Mouse (Mus musculus) embryonic facial prominence, embryonic 12.5 days (tissue): Measurements from ENCODE around the gene Dennd1a. TPM values are rescaled to one million over a fixed set of nuclear protein-coding genes. Genes with fewer than 3 reads are reported as not detected.

ENCODE experiments used
- ATAC-seq: fragments of 200-750 bp; cut with Nextera tagmentation; 2 replicates; pipeline ENCODE4 v1.8.0; 2017; ENCODE audit not compliant: insufficient number of reproducible peaks, insufficient read depth, low FRiP score, low TSS enrichment
- H3K27ac ChIP-seq: fragments of 300-500 bp; sonication (generic); 2 replicates; pipeline ENCODE4 v1.5.1; 2016; ENCODE audit warnings: mild to moderate bottlenecking
- H3K27me3 ChIP-seq: fragments of 300-500 bp; sonication (generic); 2 replicates; pipeline ENCODE4 v1.6.1; 2016; ENCODE audit warnings: mild to moderate bottlenecking, moderate library complexity
- H3K36me3 ChIP-seq: fragments of 300-500 bp; sonication (generic); 2 replicates; pipeline ENCODE4 v1.6.1; 2016; ENCODE audit warnings: mild to moderate bottlenecking
- H3K4me1 ChIP-seq: fragments of 300-500 bp; sonication (generic); 2 replicates; pipeline ENCODE4 v1.6.1; 2016
- H3K4me2 ChIP-seq: fragments of 300-500 bp; sonication (generic); replicated peaks from 2 replicates; pipeline ENCODE4 v1.6.1; 2016; ENCODE audit warnings: mild to moderate bottlenecking, moderate library complexity
- H3K4me3 ChIP-seq: fragments of 300-500 bp; sonication (generic); 2 replicates; pipeline ENCODE4 v1.5.1; 2016; ENCODE audit warnings: mild to moderate bottlenecking
- H3K9ac ChIP-seq: fragments of 300-500 bp; sonication (generic); 2 replicates; pipeline ENCODE4 v1.6.1; 2016; ENCODE audit warnings: mild to moderate bottlenecking, moderate library complexity
- H3K9me3 ChIP-seq: fragments of 300-500 bp; sonication (generic); 2 replicates; pipeline ENCODE4 v1.6.1; 2016; ENCODE audit warnings: mild to moderate bottlenecking, moderate library complexity
- WGBS: fragments of 180-500 bp; shearing (Covaris S2); methylation state at CpG from one replicate; pipeline ENCODE4 v1.1.7; 2016; 5-methylcytosine and 5-hydroxymethylcytosine counted together
- polyA plus RNA-seq: library from polyadenylated mRNA; unstranded; fragments of >200 nt; fragmentation: Nextera tagmentation; extraction: Ambion mirVana; gene quantifications from 2 replicates; pipeline ENCODE4 v1.2.1, GENCODE M21; 2016

The Dennd1a gene
- polyA plus RNA-seq, 1 experiment from 2014 or later: 21.4 TPM

DNA sequence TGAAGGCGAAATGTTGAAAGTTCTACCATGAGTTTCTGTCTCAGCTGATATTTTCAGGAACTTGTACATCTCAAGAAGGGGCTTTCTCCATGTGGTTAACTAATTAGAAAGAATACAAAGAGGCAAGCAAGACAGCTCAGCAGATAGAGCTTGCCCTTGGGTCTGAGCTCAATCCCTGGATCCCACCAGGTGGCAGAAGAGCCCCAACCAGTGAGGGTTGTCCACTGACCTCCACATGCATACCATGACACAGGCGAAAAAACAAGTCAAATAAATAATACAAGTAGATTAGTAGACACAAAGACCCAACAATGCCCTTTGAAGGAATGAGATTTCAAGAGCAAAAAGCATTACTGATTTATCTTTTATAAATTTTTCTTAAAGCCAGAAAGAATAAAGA lies 100.8 kb downstream of the Dennd1a start:
- Histone ChIP-seq H3K4me3 (no peak overlapping the region), H3K4me2 (no peak overlapping the region), H3K27ac (no peak overlapping the region), H3K4me1 (no peaks in the 10 kb centered on the region), H3K9ac (no peak overlapping the region), H3K27me3 (no peaks in the 10 kb centered on the region), H3K36me3 (no peaks in the 10 kb centered on the region), H3K9me3 (no peaks in the 10 kb centered on the region)
- WGBS: 71% methylated on average over 2 of the region's 2 CpGs
- ATAC-seq: no peak

DNA sequence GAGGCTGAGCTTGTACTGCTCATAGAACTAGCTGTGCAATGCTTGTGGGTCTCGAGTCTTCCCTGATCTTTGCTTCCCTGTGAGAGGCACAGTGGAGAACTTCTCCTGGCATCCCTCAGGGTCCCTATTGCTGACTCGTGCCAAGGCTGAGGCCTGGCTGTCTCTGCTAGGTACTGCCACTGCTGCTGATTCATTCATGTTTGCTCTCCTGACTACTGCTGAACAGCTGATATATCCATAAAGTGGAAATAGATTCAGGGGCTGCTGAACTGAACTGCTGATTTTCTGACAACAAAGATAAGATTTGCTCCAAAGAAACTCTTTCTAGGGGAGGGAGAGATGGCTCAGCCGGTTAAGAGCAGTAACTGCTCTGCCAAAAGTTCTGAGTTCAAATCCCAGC lies 102.2 kb downstream of the Dennd1a start:
- Histone ChIP-seq H3K27ac (no peak overlapping the region), H3K27me3 (no peaks in the 10 kb centered on the region), H3K4me2 (no peak overlapping the region), H3K36me3 (no peaks in the 10 kb centered on the region), H3K4me1 (no peaks in the 10 kb centered on the region), H3K9me3 (no peaks in the 10 kb centered on the region), H3K4me3 (no peak overlapping the region), H3K9ac (no peak overlapping the region)
- 88% methylated on average over 3 of the region's 3 CpGs for WGBS
- no peak for ATAC-seq

- no peak overlapping the region for H3K9ac ChIP-seq
- no peak overlapping the region for H3K4me2 ChIP-seq
- H3K36me3 ChIP-seq: no peaks in the 10 kb centered on the region
- no peaks in the 10 kb centered on the region for H3K9me3 ChIP-seq
- no peak for ATAC-seq
- H3K4me3 ChIP-seq: no peak overlapping the region
- 62% methylated on average over 1 of the region's 1 CpGs for WGBS
- H3K27me3 ChIP-seq: no peaks in the 10 kb centered on the region
- no peaks in the 10 kb centered on the region for H3K4me1 ChIP-seq
- no peak overlapping the region for H3K27ac ChIP-seq
Measured at GRCm38 (mm10) chr2:38183881-38184280, 103.3 kb downstream of the Dennd1a start.

- H3K9ac ChIP-seq: no peak overlapping the region
- H3K4me1 ChIP-seq: no peaks in the 10 kb centered on the region
- WGBS: 64% methylated on average over 1 of the region's 1 CpGs
- no peak for ATAC-seq
- H3K27me3 ChIP-seq: no peaks in the 10 kb centered on the region
- H3K9me3 ChIP-seq: no peaks in the 10 kb centered on the region
- no peak overlapping the region for H3K4me3 ChIP-seq
- no peaks in the 10 kb centered on the region for H3K36me3 ChIP-seq
- no peak overlapping the region for H3K27ac ChIP-seq
- no peak overlapping the region for H3K4me2 ChIP-seq
Measured at GRCm38 (mm10) chr2:38182283-38182682, 104.9 kb downstream of the Dennd1a start.

DNA sequence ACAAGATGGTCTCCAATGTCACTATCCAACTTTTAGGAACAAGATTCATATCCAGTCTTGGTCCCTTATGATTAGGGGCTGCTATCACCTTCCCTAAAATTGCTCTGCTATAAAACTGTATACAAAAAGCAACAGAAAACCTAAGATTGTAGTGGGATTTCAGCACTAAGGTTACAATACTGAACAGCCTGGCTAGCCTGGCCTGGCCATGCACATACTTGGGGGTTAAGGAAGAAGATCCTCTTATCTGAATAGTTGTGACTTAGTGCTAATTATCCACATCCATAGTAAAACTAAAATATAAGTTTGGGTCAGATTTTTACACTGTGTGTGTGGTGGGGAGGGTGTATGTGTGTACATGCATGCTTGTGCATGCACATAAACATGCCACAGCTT lies 109.6 kb downstream of the Dennd1a start:
- no peak overlapping the region for H3K4me3 ChIP-seq
- no peak for ATAC-seq
- H3K9me3 ChIP-seq: no peaks in the 10 kb centered on the region
- H3K27me3 ChIP-seq: no peaks in the 10 kb centered on the region
- H3K4me1 ChIP-seq: no peaks in the 10 kb centered on the region
- no peaks in the 10 kb centered on the region for H3K36me3 ChIP-seq
- no peak overlapping the region for H3K27ac ChIP-seq
- H3K4me2 ChIP-seq: no peak overlapping the region
- H3K9ac ChIP-seq: no peak overlapping the region

- Histone ChIP-seq H3K9me3 (no peaks in the 10 kb centered on the region), H3K4me1 (no peaks in the 10 kb centered on the region), H3K27ac (no peak overlapping the region), H3K36me3 (no peaks in the 10 kb centered on the region), H3K27me3 (no peaks in the 10 kb centered on the region), H3K4me2 (no peak overlapping the region), H3K9ac (no peak overlapping the region), H3K4me3 (no peak overlapping the region)
- no peak for ATAC-seq
- 76% methylated on average over 4 of the region's 4 CpGs for WGBS
Measured at GRCm38 (mm10) chr2:38176870-38177582, 110.2 kb downstream of the Dennd1a start.

DNA sequence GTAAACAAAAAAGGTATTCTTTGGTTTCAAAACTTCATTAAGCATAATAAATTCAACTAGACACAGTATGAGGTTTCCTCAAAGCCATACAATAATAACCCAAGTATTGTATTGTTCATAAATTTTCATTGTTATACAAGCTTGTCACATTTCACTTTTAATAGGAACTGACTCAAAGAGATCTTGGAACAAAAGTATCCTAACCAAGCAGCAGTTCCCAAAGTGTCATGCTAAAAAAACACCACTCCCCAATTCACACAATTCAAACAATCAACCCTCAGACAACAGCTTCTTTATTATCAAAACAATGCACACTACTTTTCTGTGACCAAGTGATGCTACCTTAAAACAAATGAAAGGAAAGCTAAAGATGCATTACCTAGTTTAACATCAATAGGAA lies 111.9 kb downstream of the Dennd1a start:
- H3K9ac ChIP-seq: no peak overlapping the region
- H3K36me3 ChIP-seq: no peaks in the 10 kb centered on the region
- no peaks in the 10 kb centered on the region for H3K4me1 ChIP-seq
- H3K4me3 ChIP-seq: no peak overlapping the region
- H3K4me2 ChIP-seq: no peak overlapping the region
- H3K27me3 ChIP-seq: no peaks in the 10 kb centered on the region
- no peak for ATAC-seq
- no peak overlapping the region for H3K27ac ChIP-seq
- no peaks in the 10 kb centered on the region for H3K9me3 ChIP-seq

DNA sequence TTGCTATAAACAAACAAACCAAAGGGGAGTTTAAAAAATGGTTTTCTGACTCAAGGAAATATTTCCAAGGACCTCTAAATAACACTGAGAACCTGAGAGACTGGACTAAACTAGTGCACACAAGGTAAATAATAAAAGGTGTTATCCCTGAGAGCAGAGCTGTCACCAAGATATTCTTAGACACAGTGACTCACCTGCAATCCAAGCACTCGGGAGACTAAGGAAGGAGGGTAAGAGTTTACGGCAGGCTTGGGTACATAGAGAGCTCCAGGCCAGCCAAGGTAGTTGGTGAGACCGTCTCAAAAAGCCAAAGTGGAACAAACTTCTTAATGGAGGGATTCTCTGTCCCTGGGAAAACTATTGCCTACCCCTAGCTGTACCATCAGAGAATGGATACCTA lies 118.6 kb downstream of the Dennd1a start:
- Histone ChIP-seq H3K9ac (no peak overlapping the region), H3K36me3 (no peaks in the 10 kb centered on the region), H3K27me3 (no peaks in the 10 kb centered on the region), H3K4me2 (no peak overlapping the region), H3K4me1 (no peaks in the 10 kb centered on the region), H3K4me3 (no peak overlapping the region), H3K27ac (no peak overlapping the region), H3K9me3 (no peaks in the 10 kb centered on the region)
- 84% methylated on average over 3 of the region's 3 CpGs for WGBS
- no peak for ATAC-seq

- WGBS: 40% methylated on average over 5 of the region's 5 CpGs
- no peaks in the 10 kb centered on the region for H3K36me3 ChIP-seq
- no peak overlapping the region for H3K27ac ChIP-seq
- ATAC-seq: no peak
- H3K4me1 ChIP-seq: no peaks in the 10 kb centered on the region
- no peak overlapping the region for H3K4me3 ChIP-seq
- H3K9ac ChIP-seq: no peak overlapping the region
- no peaks in the 10 kb centered on the region for H3K27me3 ChIP-seq
- H3K9me3 ChIP-seq: no peaks in the 10 kb centered on the region
- no peak overlapping the region for H3K4me2 ChIP-seq
Measured at GRCm38 (mm10) chr2:38165966-38166365, 121.2 kb downstream of the Dennd1a start.

- Histone ChIP-seq H3K36me3 (no peaks in the 10 kb centered on the region), H3K4me3 (no peak overlapping the region), H3K9me3 (no peaks in the 10 kb centered on the region), H3K9ac (no peak overlapping the region), H3K27ac (no peak overlapping the region), H3K4me2 (no peak overlapping the region), H3K4me1 (no peaks in the 10 kb centered on the region), H3K27me3 (no peaks in the 10 kb centered on the region)
- no peak for ATAC-seq
- WGBS: 55% methylated on average over 5 of the region's 5 CpGs
Measured at GRCm38 (mm10) chr2:38164326-38165035, 122.7 kb downstream of the Dennd1a start.

DNA sequence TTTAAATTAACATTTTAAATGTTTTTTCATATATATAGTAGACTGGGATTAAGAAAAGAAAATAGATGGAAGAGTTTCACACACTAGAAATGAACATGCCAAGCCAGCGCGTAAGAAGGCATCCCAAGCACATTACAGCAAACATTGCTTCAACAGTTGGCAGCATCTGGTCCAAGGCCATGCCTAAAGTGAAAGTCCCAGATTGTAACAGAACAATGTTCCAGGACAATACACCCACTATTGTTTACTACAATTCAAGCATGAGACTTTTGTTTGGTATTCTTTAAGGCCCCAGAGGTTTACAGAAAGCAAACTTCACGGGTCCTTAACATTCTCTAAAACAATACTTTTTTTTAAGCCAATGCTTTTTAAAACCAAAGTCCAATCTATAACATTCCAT lies 124.7 kb downstream of the Dennd1a start:
- Histone ChIP-seq H3K27ac (no peak overlapping the region), H3K4me3 (no peak overlapping the region), H3K27me3 (no peaks in the 10 kb centered on the region), H3K36me3 (no peaks in the 10 kb centered on the region), H3K9ac (no peak overlapping the region), H3K4me1 (no peaks in the 10 kb centered on the region), H3K9me3 (no peaks in the 10 kb centered on the region), H3K4me2 (no peak overlapping the region)
- 85% methylated on average over 3 of the region's 3 CpGs for WGBS
- no peak for ATAC-seq

DNA sequence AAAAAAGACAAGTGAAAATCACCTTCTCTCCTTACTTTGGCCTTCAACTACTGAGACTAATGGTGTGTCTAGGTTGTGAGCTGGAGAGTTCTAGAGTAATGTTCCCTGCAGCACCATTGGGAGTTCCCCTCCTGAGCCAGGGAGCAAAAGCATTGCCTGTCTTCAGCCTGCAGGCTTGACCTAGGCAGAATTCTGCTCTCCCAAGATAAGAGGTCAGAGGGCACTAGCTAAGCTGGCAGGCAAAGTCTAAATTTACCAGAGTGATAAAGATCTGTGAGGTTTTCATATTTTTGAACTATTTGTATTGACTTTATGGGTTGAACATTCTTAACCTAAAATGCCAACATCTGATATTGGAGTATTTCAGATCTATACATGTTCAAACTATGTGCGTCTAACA lies 125.7 kb downstream of the Dennd1a start:
- 71% methylated on average over 1 of the region's 1 CpGs for WGBS

More for the DNA sequence above, 125.7 kb downstream of the Dennd1a start:
- Histone ChIP-seq H3K4me1 (no peaks in the 10 kb centered on the region), H3K4me3 (no peak overlapping the region), H3K9me3 (no peaks in the 10 kb centered on the region), H3K9ac (no peak overlapping the region), H3K4me2 (no peak overlapping the region), H3K27ac (no peak overlapping the region), H3K36me3 (no peaks in the 10 kb centered on the region), H3K27me3 (no peaks in the 10 kb centered on the region)
- ATAC-seq: no peak
